Comparison of ENCODE assay signal across 16 mouse cellular contexts in the genomic region with DNA sequence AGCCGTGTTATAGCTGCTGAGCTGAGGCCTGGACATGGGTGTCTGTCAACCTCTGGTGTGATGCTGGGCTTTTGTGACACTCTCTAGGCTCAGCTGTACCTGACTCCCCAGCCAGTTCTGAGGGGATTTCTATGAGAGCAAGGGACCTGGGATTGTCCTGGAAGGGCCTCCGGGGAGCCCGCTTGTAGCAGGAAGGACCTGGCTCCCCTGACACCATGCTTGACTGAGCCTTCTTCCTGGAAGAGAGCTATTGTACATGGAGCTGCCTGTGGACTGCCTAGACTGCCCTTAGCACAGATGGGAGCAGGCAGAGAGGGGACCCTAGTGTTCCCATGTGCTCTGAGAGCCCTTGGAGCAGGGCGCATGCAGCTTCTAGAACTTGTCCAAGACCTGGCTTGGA. TPM values are rescaled to one million over a fixed set of nuclear protein-coding genes. Genes with fewer than 3 reads are reported as not detected.
DNase-seq lines count a peak whose midpoint lies in the region; ATAC-seq and TF ChIP-seq lines count a peak whose summit lies in the region.
"Had no signal": no experiment of that assay in that cellular context is flagged by ENCODE, and none has a peak within 500 bp of the region (broad histone marks: within the 10 kb centered on the region; RNA-seq: fewer than 3 reads in every experiment).

No protein-coding gene starts in this region.

- no peaks in the 10 kb centered on the region for H3K27me3 ChIP-seq in heart, embryonic 10.5 days (ENCODE audit: insufficient read depth, poor library complexity, severe bottlenecking)
- H3K27me3 ChIP-seq in kidney, adult 2 months (replicated peaks; ENCODE audit: control insufficient read depth, insufficient read depth, low read length), result no peaks in the 10 kb centered on the region
- no peaks in the 10 kb centered on the region for H3K27me3 ChIP-seq in hindbrain, embryonic 16.5 days (replicated peaks; ENCODE audit: control insufficient read depth, insufficient read depth, low read length)
- H3K27me3 ChIP-seq: liver, embryonic 12.5 days had no signal

- no peaks in the 10 kb centered on the region for H3K9me3 ChIP-seq in heart, embryonic 10.5 days
- H3K9me3 ChIP-seq in hindbrain, embryonic 16.5 days (ENCODE audit: control insufficient read depth, low read length), result no peaks in the 10 kb centered on the region
- H3K9me3 ChIP-seq: liver, embryonic 12.5 days had no signal

- no peak overlapping the region for H3K4me2 ChIP-seq in hindbrain, embryonic 16.5 days (ENCODE audit: low read length)
- H3K4me2 ChIP-seq: liver, embryonic 12.5 days had no signal

- peak overlapping the region; percentile 77 for H3K27ac ChIP-seq in heart, embryonic 10.5 days
- 0 out of 2 replicates have a peak overlapping the region, but pooled peaks have one; percentile 20 for H3K27ac ChIP-seq in kidney, adult 2 months (ENCODE audit: insufficient read depth, low read depth, low read length)
- peak overlapping the region; percentile 22; the same call in 1 of the 2 replicates for H3K27ac ChIP-seq in brown adipose tissue, adult 24 weeks (replicated peaks; ENCODE audit: low read depth, low read length)
- peak overlapping the region; percentile 8; the same call in 1 of the 2 replicates for H3K27ac ChIP-seq in hindbrain, embryonic 16.5 days (ENCODE audit: low read depth, low read length)

- no peak overlapping the region for H3K4me3 ChIP-seq in heart, embryonic 10.5 days
- H3K4me3 ChIP-seq in kidney, adult 2 months (ENCODE audit: insufficient read depth, low read depth, low read length), result no peak overlapping the region
- H3K4me3 ChIP-seq in brown adipose tissue, adult 24 weeks (ENCODE audit: insufficient read depth, low read depth, low read length), result no peak overlapping the region
- no peak overlapping the region for H3K4me3 ChIP-seq in hindbrain, embryonic 16.5 days (ENCODE audit: low read length)
- H3K4me3 ChIP-seq: liver, embryonic 12.5 days had no signal

- TF ChIP-seq POLR2A in kidney, adult 2 months (IDR thresholded peaks at IDR 0.05; ENCODE audit: low read depth, low read length), result no peak

- H3K4me1 ChIP-seq in heart, embryonic 10.5 days, result peaks cover 95% of the 10 kb centered on the region
- H3K4me1 ChIP-seq in kidney, adult 2 months (ENCODE audit: control insufficient read depth, insufficient read depth, low read length), result peaks cover 69% of the 10 kb centered on the region
- H3K4me1 ChIP-seq in brown adipose tissue, adult 24 weeks (ENCODE audit: control insufficient read depth, insufficient read depth, insufficient read length, low read length), result peaks cover 65% of the 10 kb centered on the region
- peaks cover 20% of the 10 kb centered on the region for H3K4me1 ChIP-seq in hindbrain, embryonic 16.5 days (ENCODE audit: control insufficient read depth, insufficient read depth, low read depth, low read length)

- no peak for ATAC-seq in hindbrain, embryonic 16.5 days
- ATAC-seq: liver, embryonic 12.5 days had no signal

- no peak for TF ChIP-seq CTCF in kidney, adult 2 months (conservative IDR thresholded peaks at IDR 0.05; ENCODE audit: insufficient read depth, insufficient read length, low read depth, low read length)

- no peak overlapping the region for H3K9ac ChIP-seq in hindbrain, embryonic 16.5 days (ENCODE audit: low read depth, low read length)
- H3K9ac ChIP-seq: liver, embryonic 12.5 days had no signal

- peaks cover 7% of the 10 kb centered on the region; the same call in 1 of the 2 replicates for H3K36me3 ChIP-seq in heart, embryonic 10.5 days
- no peaks in the 10 kb centered on the region for H3K36me3 ChIP-seq in kidney, adult 2 months (ENCODE audit: control insufficient read depth, insufficient read depth, low read length)
- no peaks in the 10 kb centered on the region for H3K36me3 ChIP-seq in hindbrain, embryonic 16.5 days (ENCODE audit: control insufficient read depth, insufficient read depth, low read length)
- H3K36me3 ChIP-seq: liver, embryonic 12.5 days had no signal

- 89% methylated on average over 4 of the region's 4 CpGs for WGBS in heart, embryonic 10.5 days
- WGBS in kidney, adult 2 months, result 39% methylated on average over 4 of the region's 4 CpGs
- 80% methylated on average over 3 of the region's 4 CpGs for WGBS in hindbrain, embryonic 16.5 days

- DNase-seq in heart, embryonic 10.5 days (ENCODE audit: low spot score), result no peak
- no peak for DNase-seq in heart, adult 8-10 months (ENCODE audit: low spot score)
- DNase-seq in kidney, adult 2 months, result no peak
- no peak for DNase-seq in kidney, postnatal 10 days
- no peak for DNase-seq in spleen, postnatal 14 days (ENCODE audit: low spot score in 2 of 2)
- no peak for DNase-seq in testis, postnatal 14 days (ENCODE audit: low spot score)
- DNase-seq: cerebellum, adult 11 months; right cerebral cortex, adult 18-20 months; thymus, postnatal 4 days had no signal

RNA-seq across cellular contexts. Expression of gene Pxn, which starts 18.9 kb away (rescaled TPM):
- 30.3 and 31.9 TPM in 2 replicates for polyA plus RNA-seq in heart, embryonic 10.5 days (2016; fragmentation: Nextera tagmentation; extraction: Ambion mirVana)
- 10 to 100 TPM; 31.2 to 43.4 (median 34.1) TPM for total RNA-seq in heart, adult 8-10 months (2022)
- 101 and 122 TPM in 2 replicates for polyA plus RNA-seq in kidney, adult 2 months (2012; rRNA removed)
- 10.6 and 12.2 TPM in 2 replicates for polyA plus RNA-seq in brown adipose tissue, adult 24 weeks (2012; ENCODE audit: insufficient read depth, insufficient read length, missing spikeins)
- polyA plus RNA-seq in hindbrain, embryonic 16.5 days (2015; fragmentation: Nextera tagmentation; extraction: Ambion mirVana), result 19.1 and 23.9 TPM in 2 replicates

RNA-seq across cellular contexts. Expression of gene Rplp0, which starts 33.9 kb away (rescaled TPM):
- polyA plus RNA-seq in heart, embryonic 10.5 days (2016; fragmentation: Nextera tagmentation; extraction: Ambion mirVana), result 1,223 and 1,345 TPM in 2 replicates
- total RNA-seq in heart, adult 8-10 months (2022), result 100 to 1,000 TPM; 591 to 710 (median 629) TPM
- polyA plus RNA-seq in kidney, adult 2 months (2012; rRNA removed), result 1,267 and 1,337 TPM in 2 replicates
- 575 and 685 TPM in 2 replicates for polyA plus RNA-seq in brown adipose tissue, adult 24 weeks (2012; ENCODE audit: insufficient read depth, insufficient read length, missing spikeins)
- polyA plus RNA-seq in hindbrain, embryonic 16.5 days (2015; fragmentation: Nextera tagmentation; extraction: Ambion mirVana), result 814 and 834 TPM in 2 replicates

RNA-seq across cellular contexts. Expression of gene Gcn1l1, which starts 39.6 kb away (rescaled TPM):
- 47.8 and 49.8 TPM in 2 replicates for polyA plus RNA-seq in heart, embryonic 10.5 days (2016; fragmentation: Nextera tagmentation; extraction: Ambion mirVana)
- total RNA-seq in heart, adult 8-10 months (2022), result 10 to 100 TPM; 35.7 to 41.6 (median 39.3) TPM
- 42.2 and 45.4 TPM in 2 replicates for polyA plus RNA-seq in kidney, adult 2 months (2012; rRNA removed)
- polyA plus RNA-seq in brown adipose tissue, adult 24 weeks (2012; ENCODE audit: insufficient read depth, insufficient read length, missing spikeins), result 9.9 and 15.0 TPM in 2 replicates
- 32.2 and 39.3 TPM in 2 replicates for polyA plus RNA-seq in hindbrain, embryonic 16.5 days (2015; fragmentation: Nextera tagmentation; extraction: Ambion mirVana)

RNA-seq across cellular contexts. Expression of gene Sirt4, which starts 40.9 kb away (rescaled TPM):
- polyA plus RNA-seq in heart, embryonic 10.5 days (2016; fragmentation: Nextera tagmentation; extraction: Ambion mirVana), result 18.7 and 19.0 TPM in 2 replicates
- total RNA-seq in heart, adult 8-10 months (2022), result 10 to 100 TPM; 17.9 to 21.4 (median 19.6) TPM
- 34.0 and 49.3 TPM in 2 replicates for polyA plus RNA-seq in kidney, adult 2 months (2012; rRNA removed)
- polyA plus RNA-seq in brown adipose tissue, adult 24 weeks (2012; ENCODE audit: insufficient read depth, insufficient read length, missing spikeins), result 11.4 and 18.4 TPM in 2 replicates
- 24.8 and 26.8 TPM in 2 replicates for polyA plus RNA-seq in hindbrain, embryonic 16.5 days (2015; fragmentation: Nextera tagmentation; extraction: Ambion mirVana)

RNA-seq across cellular contexts. Expression of gene Pla2g1b, which starts 59.4 kb away (rescaled TPM):
- polyA plus RNA-seq in heart, embryonic 10.5 days (2016; fragmentation: Nextera tagmentation; extraction: Ambion mirVana), result 0.48 and 1.4 TPM in 2 replicates
- total RNA-seq in heart, adult 8-10 months (2022), result not detected
- polyA plus RNA-seq in kidney, adult 2 months (2012; rRNA removed), result 0.74 TPM in 1 of 2 replicates, not detected in the other
- polyA plus RNA-seq in brown adipose tissue, adult 24 weeks (2012; ENCODE audit: insufficient read depth, insufficient read length, missing spikeins), result not detected in 2 replicates
- polyA plus RNA-seq in hindbrain, embryonic 16.5 days (2015; fragmentation: Nextera tagmentation; extraction: Ambion mirVana), result not detected in 2 replicates
- total RNA-seq: granulocyte monocyte progenitor cell, adult 5-6 weeks; megakaryocyte progenitor cell, adult 5-6 weeks had no signal
- polyA plus RNA-seq: C2C12; cortical plate, adult 2 months had no signal

Comparison
In these comparisons a context has a peak if more than half of its experiments do, and no peak if none do; other contexts are left out.
1. H3K27ac ChIP-seq: peak in every context shown above with its lines; median percentile 77 in heart, embryonic 10.5 days; 22 in brown adipose tissue, adult 24 weeks; 20 in kidney, adult 2 months; 8 in hindbrain, embryonic 16.5 days.